Mouse (Mus musculus) liver, embryonic 11.5 days (tissue): ENCODE measurements around the gene Nkx2-5. TPM values are rescaled to one million over a fixed set of nuclear protein-coding genes. Genes with fewer than 3 reads are reported as not detected.
A peak's percentile ranks its signal among the peaks of the same experiment; 100 is the strongest.

Experiments
- ATAC-seq: fragments of 200-750 bp; cut with Nextera tagmentation; replicated peaks from 2 replicates; pipeline ENCODE4 v1.8.0; 2017; ENCODE audit warnings: moderate number of reproducible peaks, mild to moderate bottlenecking, moderate TSS enrichment, moderate library complexity; ENCODE audit not compliant: low FRiP score
- DNase-seq: peaks from one replicate; pipeline ENCODE4 v3.0.0-alpha.2; 2017; ENCODE audit warnings: low spot score
- H3K27ac ChIP-seq: fragments of 300-500 bp; sonication (generic); 2 replicates; pipeline ENCODE4 v1.5.1; 2014; ENCODE audit warnings: mild to moderate bottlenecking, low read depth, low read length, control low read depth
- H3K27me3 ChIP-seq: fragments of 300-500 bp; sonication (generic); replicated peaks from 2 replicates; pipeline ENCODE4 v1.6.1; 2014; ENCODE audit warnings: low read length, mixed read lengths; ENCODE audit not compliant: control insufficient read depth, insufficient read depth
- H3K36me3 ChIP-seq: fragments of 300-500 bp; sonication (generic); 2 replicates; pipeline ENCODE4 v1.6.1; 2014; ENCODE audit warnings: mild to moderate bottlenecking, low read length, moderate library complexity, mixed read lengths; ENCODE audit not compliant: control insufficient read depth, insufficient read depth
- H3K4me1 ChIP-seq: fragments of 300-500 bp; sonication (generic); replicated peaks from 2 replicates; pipeline ENCODE4 v1.6.1; 2014; ENCODE audit warnings: low read length, mixed read lengths; ENCODE audit not compliant: control insufficient read depth, insufficient read depth
- H3K4me2 ChIP-seq: fragments of 300-500 bp; sonication (generic); 2 replicates; pipeline ENCODE4 v1.6.1; 2014; ENCODE audit warnings: mild to moderate bottlenecking, control low read depth, moderate library complexity
- H3K4me3 ChIP-seq: fragments of 300-500 bp; sonication (generic); 2 replicates; pipeline ENCODE4 v1.5.1; 2014; ENCODE audit warnings: low read depth, low read length, control low read depth
- H3K9ac ChIP-seq: fragments of 300-500 bp; sonication (generic); 2 replicates; pipeline ENCODE4 v1.6.1; 2014; ENCODE audit warnings: low read depth, low read length, control low read depth
- H3K9me3 ChIP-seq: fragments of 300-500 bp; sonication (generic); 2 replicates; pipeline ENCODE4 v1.6.1; 2016; ENCODE audit warnings: low read length, inconsistent platforms, mixed read lengths; ENCODE audit not compliant: control insufficient read depth
- WGBS: fragments of 180-500 bp; shearing (Covaris S2); extraction: QIAGEN DNeasy Blood & Tissue Kit; methylation state at CpG from one replicate; pipeline ENCODE4 v1.1.7; 2014; 5-methylcytosine and 5-hydroxymethylcytosine counted together
- polyA plus RNA-seq: library from polyadenylated mRNA; unstranded; fragments of >200 nt; fragmentation: Nextera tagmentation; extraction: Ambion mirVana; gene quantifications from 2 replicates; pipeline ENCODE4 v1.2.1, GENCODE M21; 2014

Gene Nkx2-5
- polyA plus RNA-seq, 1 experiment from 2014 or later: 2.1 TPM

DNA sequence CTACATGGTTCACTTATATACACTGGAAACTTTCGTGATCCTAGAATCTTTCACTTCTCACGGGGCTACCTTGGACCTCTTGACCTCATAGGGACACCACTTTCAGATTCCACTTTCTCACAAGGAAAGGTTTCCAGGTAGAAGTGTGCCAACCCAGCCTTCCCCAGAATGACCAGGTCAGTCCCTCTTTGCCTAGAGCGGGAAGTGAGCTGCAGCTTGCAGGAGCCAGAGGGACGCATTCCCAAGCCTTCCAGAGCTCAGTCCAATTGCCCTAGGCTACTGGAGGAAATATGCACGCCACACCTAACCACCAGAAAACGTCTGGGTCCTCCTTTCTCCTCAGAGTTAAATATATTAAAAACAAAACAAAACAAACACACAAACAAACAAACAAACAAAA lies 3.4 kb upstream of the Nkx2-5 start:
- no peak for ATAC-seq
- H3K4me3 ChIP-seq: no peak overlapping the region
- H3K27ac ChIP-seq: no peak overlapping the region
- H3K4me1 ChIP-seq: peaks cover 13% of the 10 kb centered on the region; the same call in 1 of the 2 replicates
- no peak for DNase-seq
- H3K9me3 ChIP-seq: no peaks in the 10 kb centered on the region
- H3K27me3 ChIP-seq: peaks cover 92% of the 10 kb centered on the region
- H3K9ac ChIP-seq: no peak overlapping the region
- H3K4me2 ChIP-seq: no peak overlapping the region
- H3K36me3 ChIP-seq: no peaks in the 10 kb centered on the region
- WGBS: 4% methylated on average over 6 of the region's 6 CpGs

DNA sequence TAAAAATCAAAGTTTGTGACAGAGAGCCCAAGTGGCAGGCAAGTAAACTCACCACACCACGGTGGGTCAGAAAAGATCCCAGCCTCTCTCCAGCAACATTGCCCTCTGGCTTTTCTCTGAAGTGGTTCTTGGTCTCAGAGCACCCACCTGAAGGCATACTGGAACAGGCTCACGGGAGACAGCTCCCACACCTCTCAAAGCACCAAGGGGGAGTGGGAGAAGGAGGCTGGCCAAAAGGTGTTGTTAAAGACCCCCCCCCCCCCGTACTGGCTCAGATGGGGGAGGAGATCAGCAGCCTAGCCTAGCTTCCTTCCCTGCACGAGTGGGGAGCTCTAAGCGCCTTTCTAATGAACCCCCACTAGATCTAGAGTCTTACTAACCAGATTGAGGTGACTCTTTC lies 3.0 kb upstream of the Nkx2-5 start:
- no peaks in the 10 kb centered on the region for H3K9me3 ChIP-seq
- 3% methylated on average over 5 of the region's 5 CpGs for WGBS
- peaks cover 92% of the 10 kb centered on the region for H3K27me3 ChIP-seq
- H3K36me3 ChIP-seq: no peaks in the 10 kb centered on the region
- no peak overlapping the region for H3K9ac ChIP-seq
- no peak for DNase-seq
- H3K4me2 ChIP-seq: no peak overlapping the region
- H3K4me1 ChIP-seq: peaks cover 13% of the 10 kb centered on the region; the same call in 1 of the 2 replicates
- ATAC-seq: no peak
- H3K4me3 ChIP-seq: no peak overlapping the region
- H3K27ac ChIP-seq: no peak overlapping the region

DNA sequence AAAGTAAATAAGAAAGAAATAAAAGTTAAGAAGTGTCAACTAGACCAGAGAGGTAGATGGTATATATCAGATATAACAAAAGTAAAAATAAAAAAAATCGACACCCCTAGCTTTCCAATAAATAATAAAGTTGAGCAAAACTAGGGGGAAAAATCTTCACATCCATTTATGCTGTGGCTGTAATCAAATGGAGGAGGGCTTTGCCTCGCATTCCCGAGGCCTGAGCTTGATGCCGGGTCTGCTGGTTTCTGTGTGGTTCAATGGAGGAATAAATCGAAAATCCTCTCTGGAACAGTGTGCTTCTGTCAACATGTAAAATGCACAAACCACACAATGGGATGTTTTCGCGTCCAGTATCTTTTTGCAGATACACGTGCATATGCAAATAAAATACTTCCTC lies 1.6 kb upstream of the Nkx2-5 start:
- Histone ChIP-seq H3K4me2 (no peak overlapping the region), H3K4me3 (no peak overlapping the region), H3K9me3 (no peaks in the 10 kb centered on the region), H3K27ac (no peak overlapping the region), H3K36me3 (no peaks in the 10 kb centered on the region), H3K9ac (no peak overlapping the region), H3K4me1 (peaks cover 13% of the 10 kb centered on the region; the same call in 1 of the 2 replicates), H3K27me3 (peaks cover 92% of the 10 kb centered on the region)
- no peak for ATAC-seq
- 14% methylated on average over 8 of the region's 8 CpGs for WGBS
- no peak for DNase-seq

DNA sequence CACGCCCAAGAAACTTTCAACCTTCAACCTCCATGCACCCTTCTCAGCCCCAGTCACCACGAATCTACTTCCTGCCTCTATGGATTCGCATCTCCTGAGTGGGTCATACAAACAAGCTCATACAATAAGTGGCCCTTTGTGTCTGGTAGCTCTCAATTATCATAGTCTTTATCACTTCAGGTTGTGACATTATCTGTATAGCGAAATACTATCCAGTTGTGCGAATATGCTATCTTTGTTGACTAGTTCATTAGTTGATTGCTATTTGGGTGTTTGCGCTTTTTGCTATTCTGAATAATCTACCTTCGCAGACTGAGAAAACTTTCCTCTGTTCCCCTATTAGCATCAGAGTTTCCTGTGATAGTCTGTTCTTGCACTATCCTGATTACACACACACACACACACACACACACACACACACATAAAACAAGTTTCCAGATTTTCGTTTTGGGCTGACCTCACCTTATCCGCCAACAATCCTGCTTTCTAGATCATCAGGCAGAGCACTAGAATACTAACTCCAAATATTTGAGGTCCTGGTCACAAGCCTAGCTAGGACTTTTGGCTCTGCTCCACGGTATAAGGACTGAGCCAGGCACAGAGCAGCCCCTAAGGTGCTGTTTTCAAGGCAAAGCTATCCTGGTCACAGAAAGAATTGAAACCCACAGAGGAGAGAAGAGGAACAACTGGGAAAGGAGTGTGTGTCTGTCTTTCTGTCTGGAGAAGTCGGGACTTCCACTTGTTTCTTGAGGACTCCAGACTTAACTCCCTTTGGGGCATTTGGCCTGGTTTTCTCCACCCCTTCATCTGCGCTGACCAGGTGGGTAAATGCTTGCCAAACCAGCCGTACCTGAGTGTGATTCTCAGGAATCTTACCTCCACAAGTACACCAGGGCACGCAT lies 591 bp upstream of the Nkx2-5 start:
- Histone ChIP-seq H3K27ac (no peak overlapping the region), H3K9ac (no peak overlapping the region)

DNA sequence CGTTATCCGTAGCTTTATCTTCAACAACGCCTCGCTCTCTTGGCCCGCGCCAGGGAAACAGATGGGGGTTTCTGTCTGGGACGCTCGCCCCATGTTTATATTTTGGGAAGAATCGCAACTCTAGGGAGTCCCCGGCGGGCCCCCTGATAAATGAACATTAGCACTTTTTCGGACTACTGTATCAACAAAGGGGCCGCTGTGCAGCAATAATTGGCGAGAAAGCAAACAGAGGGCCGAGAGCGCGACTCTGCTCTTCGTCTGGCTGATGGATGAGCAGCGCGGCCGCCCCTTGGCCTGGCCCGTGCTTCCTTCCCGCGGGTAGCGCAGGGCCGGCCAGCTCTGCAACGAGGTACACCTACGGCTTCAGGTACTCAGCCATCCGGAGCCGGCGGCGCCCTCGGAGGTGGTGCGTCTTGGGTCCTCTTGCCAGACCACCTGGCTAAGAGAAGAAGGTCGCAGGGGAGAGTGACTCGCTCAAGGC lies 398 bp downstream of the Nkx2-5 start:
- Histone ChIP-seq H3K4me1 (peaks cover 3% of the 10 kb centered on the region; the same call in 1 of the 2 replicates), H3K27ac (no peak overlapping the region), H3K4me2 (peak overlapping the region; percentile 29; the same call in 1 of the 2 replicates), H3K27me3 (peaks cover 93% of the 10 kb centered on the region), H3K9me3 (no peaks in the 10 kb centered on the region), H3K9ac (no peak overlapping the region), H3K36me3 (no peaks in the 10 kb centered on the region), H3K4me3 (0 out of 2 replicates have a peak overlapping the region, but pooled peaks have one; percentile 20)
- under 1% methylated on average over 36 of the region's 36 CpGs for WGBS
- DNase-seq (no peak), ATAC-seq (no peak)

More for the DNA sequence above, 591 bp upstream of the Nkx2-5 start:
- no peaks in the 10 kb centered on the region for H3K36me3 ChIP-seq
- H3K9me3 ChIP-seq: no peaks in the 10 kb centered on the region
- ATAC-seq (no peak), DNase-seq (no peak)
- no peak overlapping the region for H3K4me2 ChIP-seq
- H3K4me3 ChIP-seq: no peak overlapping the region
- peaks cover 7% of the 10 kb centered on the region; the same call in 1 of the 2 replicates for H3K4me1 ChIP-seq
- peaks cover 93% of the 10 kb centered on the region for H3K27me3 ChIP-seq
- 7% methylated on average over 14 of the region's 14 CpGs for WGBS

DNA sequence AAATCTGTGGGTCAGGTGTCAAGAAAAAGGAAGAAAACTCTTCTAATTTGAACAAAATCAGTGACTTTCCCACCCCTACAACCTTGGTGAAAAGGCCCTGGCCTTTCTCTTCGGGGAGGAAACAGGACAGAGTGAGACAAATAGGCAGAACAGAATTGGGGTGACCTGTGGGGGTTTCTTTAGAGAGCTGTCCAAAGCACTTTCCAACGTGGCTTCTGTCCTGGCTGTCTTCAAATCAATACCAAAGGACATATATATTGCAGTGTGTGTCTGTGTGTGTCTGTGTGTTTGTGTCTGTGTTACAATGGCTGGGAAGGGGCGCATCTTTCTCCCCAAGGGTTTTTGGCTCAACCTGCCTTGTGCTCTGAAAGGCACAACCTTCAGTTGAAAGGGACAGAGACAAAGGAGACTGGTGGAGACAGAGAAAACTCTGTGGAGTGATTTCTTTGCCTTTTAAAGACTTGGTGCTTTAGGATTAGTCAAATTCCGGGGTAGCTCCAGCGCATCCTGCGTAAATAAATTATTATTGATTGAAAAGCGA lies 1.0 kb downstream of the Nkx2-5 start:
- H3K36me3 ChIP-seq: no peaks in the 10 kb centered on the region

DNA sequence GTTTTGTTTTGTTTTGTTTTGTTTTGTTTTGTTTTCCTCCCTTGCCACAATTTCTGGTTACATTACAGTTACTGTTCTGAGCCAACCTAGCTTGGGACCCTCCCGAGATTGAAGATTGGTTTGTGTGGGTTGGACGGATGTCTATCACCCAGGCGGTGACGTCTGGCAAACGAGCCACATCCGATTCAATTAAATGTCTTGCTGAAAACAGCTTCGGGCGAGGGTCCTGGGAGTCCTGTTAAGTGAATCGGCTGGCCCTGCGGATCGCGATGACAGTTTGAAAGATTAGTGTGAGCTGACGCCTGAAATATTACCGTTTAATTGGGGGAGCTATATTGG lies 1.6 kb downstream of the Nkx2-5 start:
- H3K9me3 ChIP-seq: no peaks in the 10 kb centered on the region
- ATAC-seq (no peak), DNase-seq (no peak)
- no peak overlapping the region for H3K9ac ChIP-seq
- peaks cover 95% of the 10 kb centered on the region for H3K27me3 ChIP-seq
- H3K36me3 ChIP-seq: no peaks in the 10 kb centered on the region
- peaks cover 3% of the 10 kb centered on the region for H3K4me1 ChIP-seq
- H3K4me2 ChIP-seq: no peak overlapping the region
- 3% methylated on average over 14 of the region's 14 CpGs for WGBS
- H3K4me3 ChIP-seq: no peak overlapping the region
- no peak overlapping the region for H3K27ac ChIP-seq

More for the DNA sequence above, 1.0 kb downstream of the Nkx2-5 start:
- no peak overlapping the region for H3K4me3 ChIP-seq
- ATAC-seq (no peak), DNase-seq (no peak)
- H3K27ac ChIP-seq: no peak overlapping the region
- WGBS: 4% methylated on average over 7 of the region's 7 CpGs
- no peak overlapping the region for H3K4me2 ChIP-seq
- H3K27me3 ChIP-seq: peaks cover 94% of the 10 kb centered on the region
- no peak overlapping the region for H3K9ac ChIP-seq
- H3K4me1 ChIP-seq: peaks cover 3% of the 10 kb centered on the region
- H3K9me3 ChIP-seq: no peaks in the 10 kb centered on the region

DNA sequence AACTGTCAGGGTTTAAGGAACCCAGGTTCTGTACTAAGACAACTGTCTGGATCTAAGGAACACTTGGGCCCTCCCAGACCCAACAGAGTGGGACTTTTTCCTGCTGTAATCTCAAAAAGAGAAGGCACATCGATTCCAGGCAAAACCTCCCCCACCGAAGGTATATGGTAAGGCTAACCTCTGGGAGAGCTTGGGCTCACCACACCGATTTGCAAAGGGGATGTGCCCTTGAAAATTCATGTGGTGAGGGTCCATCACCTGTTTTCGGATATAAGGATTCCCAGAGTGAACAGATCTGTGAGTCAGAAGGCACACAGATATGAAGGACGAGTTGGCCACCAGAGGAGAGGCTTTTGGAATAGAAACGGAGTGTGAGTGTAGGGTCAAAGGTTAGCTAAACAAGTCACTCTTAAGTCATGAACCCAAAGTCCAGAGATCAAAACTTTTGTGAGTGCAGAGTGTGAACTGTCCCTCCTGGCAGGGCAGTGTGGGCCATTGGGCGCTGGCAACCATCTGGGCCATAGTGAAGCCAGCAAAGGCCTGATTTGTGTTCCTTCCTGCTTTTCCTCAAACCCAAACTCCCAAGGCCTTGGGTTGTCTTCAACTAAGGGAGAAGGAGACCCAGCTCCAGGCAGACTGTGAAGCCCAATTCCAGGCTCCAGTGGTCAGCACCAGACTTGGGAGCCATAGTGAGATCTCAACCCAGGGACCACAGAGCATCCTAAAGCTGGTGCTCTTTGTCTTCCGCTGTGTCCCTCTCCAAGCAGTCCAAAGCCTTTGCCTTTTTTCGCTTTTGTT lies 2.2 kb downstream of the Nkx2-5 start:
- Histone ChIP-seq H3K4me2 (no peak overlapping the region), H3K27ac (no peak overlapping the region)

More for the DNA sequence above, 2.2 kb downstream of the Nkx2-5 start:
- Histone ChIP-seq H3K27me3 (peaks cover 95% of the 10 kb centered on the region), H3K36me3 (no peaks in the 10 kb centered on the region), H3K9ac (no peak overlapping the region), H3K4me1 (peaks cover 3% of the 10 kb centered on the region), H3K9me3 (no peaks in the 10 kb centered on the region), H3K4me3 (no peak overlapping the region)
- DNase-seq (no peak), ATAC-seq (no peak)
- 10% methylated on average over 9 of the region's 9 CpGs for WGBS
